Mouse (Mus musculus): Measurements from ENCODE around the gene Rph3al.

The Rph3al gene

DNA sequence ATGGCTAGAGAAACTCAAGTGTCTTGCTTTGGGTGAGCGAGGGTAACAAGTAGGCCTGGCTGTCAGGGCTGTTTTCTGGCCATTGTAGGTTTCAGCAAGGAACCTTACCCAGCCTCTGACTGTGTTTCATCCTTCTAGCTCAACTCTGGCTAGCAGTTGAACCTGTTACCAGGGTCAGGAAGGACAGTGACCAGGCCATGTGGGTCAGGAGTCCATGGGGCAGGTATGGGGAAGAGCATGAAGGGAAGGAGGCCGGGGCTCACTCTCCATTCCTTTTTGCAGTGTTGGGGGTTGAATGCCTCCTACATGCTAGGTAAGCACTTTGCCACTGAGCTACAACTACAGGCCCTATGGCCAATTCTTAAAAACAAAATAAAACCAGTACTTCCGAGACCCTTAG, 107.8 kb downstream of the Rph3al start:
- DNase-seq (ENCODE audit: extremely low spot score, low read depth, low spot score) = no peak

DNA sequence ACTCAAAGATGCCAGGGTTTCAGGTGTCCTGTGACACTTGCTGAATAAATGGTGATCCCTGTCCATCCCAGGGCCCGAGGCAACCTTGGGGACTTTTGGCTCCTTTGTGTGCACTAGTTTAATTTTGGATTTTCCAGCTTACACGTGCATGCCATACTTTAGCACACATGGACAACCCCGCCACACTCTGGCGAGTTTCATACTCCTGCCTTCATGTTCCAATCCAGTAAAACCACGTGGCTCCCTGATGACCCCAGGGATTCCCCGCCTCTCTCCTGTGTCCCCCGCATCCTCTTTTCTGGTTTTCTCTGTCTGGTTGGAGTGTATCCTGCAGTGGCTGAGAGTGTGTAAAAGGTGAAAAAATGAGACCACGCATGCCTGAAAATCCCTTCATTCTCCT, 110.8 kb downstream of the Rph3al start:
- DNase-seq (ENCODE audit: extremely low spot score, low read depth, low spot score) = no peak

DNA sequence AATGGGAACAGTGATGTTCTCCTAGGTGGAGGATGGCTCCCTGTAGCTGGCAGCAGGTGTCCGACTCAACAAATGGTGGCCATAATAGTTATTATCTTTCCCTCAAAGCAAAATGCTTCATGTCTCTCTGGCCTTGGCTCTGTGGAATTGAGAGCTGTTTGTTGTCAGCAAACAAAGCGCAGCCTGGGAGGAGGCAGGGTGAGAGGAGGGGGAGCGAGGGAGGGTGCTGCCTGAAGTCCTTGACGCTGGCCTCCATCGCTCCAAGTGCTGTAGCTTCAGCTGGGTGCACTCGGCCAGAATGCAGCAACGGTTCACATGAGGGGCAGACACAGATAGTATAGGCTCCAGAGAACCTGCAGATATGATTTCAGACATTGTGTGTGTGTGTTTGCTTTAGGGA, 114.7 kb downstream of the Rph3al start:
- no peak for DNase-seq (ENCODE audit: extremely low spot score, low read depth, low spot score)

DNA sequence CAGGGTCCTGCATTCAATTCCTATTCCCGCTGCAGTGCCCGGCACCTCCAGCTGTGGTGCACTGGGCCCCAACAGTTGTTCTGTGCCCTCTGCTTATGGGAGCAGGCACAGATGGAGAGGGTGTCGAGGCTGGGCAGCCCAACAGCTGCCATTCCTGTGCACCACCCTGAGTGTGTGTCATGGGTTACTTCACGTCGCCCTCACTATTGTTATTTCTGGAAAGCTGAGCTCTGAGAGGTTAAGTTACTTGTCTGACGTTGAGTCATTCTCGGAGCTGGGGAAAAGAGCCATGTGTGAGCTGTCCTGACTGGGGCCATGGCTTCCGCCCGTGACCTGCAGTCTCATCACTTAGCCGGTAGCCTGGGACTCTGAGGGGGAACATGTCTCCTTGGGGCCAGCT, 125.1 kb downstream of the Rph3al start:
- no peak for DNase-seq (ENCODE audit: extremely low spot score, low read depth, low spot score)

DNA sequence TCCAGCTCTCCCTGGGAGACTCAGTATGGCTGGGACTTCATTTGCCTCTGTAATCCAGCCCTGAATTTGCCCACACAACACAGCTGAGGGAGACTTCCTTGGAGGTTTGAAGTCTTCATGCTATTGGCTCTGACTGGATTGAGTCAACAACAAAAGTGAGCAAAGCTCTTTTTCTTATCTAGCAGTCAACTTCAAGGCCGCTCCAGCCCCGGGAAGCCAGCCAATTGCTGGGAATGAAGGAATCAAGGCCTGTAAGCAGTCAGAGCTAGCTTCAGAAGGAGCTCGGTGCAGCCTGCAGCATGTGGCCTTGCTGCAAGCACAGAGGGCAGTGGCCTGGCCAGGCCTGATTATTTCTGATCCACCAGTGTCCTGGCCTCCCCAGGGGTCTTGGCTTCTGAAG, 126.3 kb downstream of the Rph3al start:
- DNase-seq (ENCODE audit: extremely low spot score, low read depth, low spot score) = no peak

DNA sequence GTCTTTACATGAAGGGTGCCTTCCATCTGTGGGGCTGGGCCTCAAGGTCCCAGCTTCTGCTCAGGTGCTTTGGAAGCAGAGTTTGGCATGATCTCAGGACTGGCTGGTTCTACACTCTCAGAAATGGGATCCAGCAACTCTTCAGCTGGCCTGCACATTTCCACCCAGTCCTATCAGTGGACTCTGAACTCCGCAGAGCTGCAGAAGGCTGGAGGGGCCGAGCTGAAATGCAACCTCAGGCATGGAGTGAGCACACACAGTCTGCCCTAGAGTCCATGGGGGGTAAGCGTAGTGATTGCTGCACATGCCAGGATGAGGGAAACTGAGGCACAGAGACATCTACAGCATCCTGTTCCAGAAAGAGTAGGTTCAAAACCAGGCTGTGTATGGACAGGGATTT, 127.7 kb downstream of the Rph3al start:
- no peak for DNase-seq (ENCODE audit: extremely low spot score, low read depth, low spot score)

DNA sequence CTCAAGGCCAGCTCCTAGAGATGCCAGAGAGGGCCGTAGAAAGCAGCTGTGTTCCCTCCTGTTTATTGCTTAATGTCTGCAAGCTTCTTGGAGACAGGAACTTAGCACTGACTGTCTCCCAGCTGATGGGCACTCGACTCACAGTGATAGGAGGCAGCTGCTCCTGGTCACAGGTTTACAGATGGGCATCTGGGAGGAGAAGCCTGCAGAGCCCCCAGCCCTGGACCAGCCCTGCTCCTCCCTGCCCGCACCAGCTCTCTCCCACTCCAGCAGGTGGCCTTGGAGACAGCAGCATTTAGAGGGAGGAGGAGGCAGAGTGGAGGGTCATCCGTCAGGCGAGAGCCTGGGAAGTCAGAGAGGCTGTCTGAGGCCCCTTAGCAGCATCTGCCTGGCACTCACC, 130.7 kb downstream of the Rph3al start:
- DNase-seq (ENCODE audit: extremely low spot score, low read depth, low spot score) = no peak

DNA sequence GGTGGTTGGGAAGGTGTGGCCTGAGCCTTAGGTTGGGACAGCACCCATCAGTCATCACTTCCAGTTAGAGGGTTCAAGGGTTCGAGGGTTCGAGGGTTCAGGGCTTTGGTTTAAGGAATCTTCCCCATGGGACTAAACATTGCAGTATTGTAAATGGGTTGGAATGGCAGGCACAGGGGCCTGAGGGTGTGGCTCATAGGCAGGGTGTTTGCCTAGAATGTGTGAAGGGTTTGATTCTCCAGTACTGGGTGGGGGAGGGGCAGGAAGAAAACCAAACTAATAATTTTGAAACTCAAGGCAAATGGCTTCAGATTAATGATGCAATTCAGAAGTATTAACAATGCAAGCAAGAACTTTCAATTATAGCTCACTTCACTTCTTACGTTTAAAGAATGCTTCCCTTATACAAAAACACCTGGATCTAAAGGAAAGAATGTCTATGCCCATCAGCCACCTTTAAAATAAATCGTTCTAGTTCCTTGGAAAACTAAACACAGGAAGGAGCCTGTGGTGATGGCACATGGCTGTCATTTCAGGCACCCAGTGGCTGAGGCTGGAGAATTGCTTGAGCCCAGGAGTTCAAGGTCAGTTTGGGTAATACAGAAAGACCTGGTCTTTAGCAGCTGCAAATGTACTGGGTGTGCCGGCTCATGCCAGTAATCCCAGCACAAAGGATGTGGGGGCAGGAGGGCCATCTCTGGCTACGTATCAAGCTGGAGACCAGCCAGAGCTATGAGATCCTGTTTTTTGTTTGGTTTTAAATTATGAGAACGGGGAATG, 136.3 kb downstream of the Rph3al start:
- DNase-seq (ENCODE audit: extremely low spot score, low read depth, low spot score) = no peak

DNA sequence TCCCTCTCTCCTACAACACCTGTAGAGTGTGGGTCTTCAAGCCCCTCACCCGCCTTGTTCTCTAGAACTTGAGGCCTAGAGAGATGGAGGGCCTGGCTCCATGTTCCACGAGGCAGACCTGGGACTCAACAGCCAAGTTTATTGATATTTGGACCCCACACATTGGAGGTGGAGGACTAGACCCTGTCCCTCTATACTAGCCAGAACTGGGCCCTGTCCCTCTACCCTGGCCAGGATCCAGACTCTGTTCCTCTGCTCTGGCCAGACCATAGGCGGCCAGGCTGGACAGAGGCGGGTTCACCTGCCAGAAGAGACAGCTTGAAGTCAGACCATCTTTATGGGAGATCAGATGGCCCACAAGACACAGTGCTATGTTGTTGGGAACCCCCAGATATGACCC, 136.9 kb downstream of the Rph3al start:
- DNase-seq (ENCODE audit: extremely low spot score, low read depth, low spot score) = no peak

DNA sequence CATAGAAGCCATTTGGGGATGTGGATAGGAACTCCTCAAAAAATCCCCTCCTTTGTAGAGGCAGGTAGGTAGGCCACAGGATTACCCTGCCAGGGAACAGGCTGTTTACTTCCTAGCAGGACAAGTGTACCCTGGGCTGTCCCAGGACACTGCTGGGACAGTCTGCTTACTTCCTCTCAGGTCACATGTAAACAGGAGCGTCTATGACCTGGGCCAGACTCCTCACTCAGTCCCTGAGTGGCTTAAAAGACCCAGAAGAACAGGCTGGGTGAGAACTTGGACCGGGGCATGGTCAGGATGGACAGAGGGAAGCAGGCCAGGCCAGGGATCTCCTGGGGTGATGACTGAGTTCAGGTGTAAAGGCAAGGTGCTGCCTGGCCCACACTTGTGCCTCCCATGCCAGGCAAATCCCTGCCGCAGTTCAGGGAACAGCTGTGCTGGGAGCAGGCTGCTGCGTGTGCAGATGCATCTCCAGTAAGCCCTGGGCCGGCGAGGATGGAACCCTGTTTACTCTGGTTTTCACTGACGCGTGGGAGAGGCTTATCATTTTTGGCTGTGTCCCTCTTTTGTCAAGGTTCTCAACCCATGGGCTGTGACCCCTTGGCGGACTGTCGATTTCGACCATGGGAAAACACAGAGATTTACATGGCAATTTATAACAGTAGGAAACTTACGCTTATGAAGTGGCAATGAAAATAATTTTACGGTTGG, 141.5 kb downstream of the Rph3al start:
- no peak for DNase-seq (ENCODE audit: extremely low spot score, low read depth, low spot score)

DNA sequence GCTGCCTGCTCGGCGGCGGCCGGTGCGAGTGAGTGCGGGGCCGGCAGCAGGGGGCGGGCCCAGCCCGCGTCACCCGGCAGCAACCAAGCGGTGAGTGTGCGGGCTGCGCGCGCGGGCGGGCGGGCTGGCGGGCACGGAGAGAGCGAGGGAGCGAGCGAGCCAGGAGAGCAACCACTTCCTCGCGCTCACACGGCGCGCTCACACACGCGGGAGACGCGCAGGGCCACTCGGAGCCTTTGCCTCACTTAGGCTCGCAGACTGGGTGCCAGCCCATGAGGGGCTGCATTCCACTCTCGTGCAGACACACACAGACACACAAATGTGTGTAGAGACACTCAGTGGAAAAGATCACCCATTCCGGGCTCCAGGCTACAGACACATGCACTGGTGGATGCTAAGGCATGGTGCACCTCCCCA, 142.2 kb downstream of the Rph3al start, which contains the start of gene Doc2b:
TSS of gene Doc2b (minus strand) at position 21 of the 417 bp plus-strand sequence.
- DNase-seq (ENCODE audit: extremely low spot score, low read depth, low spot score) = no peak

DNA sequence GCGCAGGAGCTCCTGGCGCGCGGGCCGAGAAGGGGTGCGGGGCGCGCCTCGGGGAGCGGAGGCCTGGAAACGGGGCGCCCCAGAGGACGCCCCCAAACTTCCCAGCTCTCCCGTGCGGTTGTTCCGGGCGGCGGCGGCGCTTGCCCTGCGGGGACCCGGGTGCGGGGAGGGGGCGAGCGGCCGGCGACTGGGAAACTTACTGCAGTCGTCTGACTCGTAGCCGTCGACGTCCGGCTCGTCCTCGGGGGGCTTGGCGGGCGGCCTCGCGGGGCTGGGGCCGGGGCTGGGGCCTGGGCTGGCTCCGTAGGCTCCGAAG, 142.9 kb downstream of the Rph3al start:
- no peak for DNase-seq (ENCODE audit: extremely low spot score, low read depth, low spot score)

DNA sequence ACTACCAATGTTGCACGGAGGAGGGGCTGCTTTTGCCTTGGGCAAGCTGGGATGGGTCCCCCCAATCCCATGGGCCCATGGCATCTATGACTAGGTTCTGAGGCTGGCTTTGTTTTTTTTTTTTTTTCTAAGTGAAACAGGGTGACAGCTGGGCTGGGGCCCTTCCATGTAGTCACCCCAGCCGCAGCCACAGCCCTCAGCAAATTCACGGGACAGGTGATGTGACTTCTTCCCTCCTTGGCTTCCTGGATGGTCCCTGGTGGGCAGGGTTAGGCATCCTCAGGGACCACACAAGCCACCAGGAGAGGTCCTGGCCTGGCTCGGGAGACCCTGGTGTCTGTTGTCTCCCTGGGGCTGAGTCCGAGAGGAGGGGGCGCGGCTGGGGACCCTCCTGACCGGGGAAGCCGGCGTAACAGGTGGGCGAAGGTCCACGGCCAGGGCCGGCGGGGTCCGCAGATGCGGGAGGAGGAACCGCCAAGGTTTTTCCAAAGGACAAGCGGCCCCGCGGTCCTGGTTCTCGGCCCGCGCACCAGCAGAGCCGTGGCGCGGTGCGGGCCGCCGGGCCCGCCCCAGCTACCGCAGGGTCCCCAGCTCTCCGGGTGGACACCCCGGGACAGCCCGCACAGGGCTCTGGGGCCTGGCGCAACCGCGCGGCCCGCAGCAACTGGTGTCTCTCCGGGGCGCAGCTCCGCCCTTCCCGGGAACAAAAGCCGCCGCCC, 143.5 kb downstream of the Rph3al start:
- no peak for DNase-seq (ENCODE audit: extremely low spot score, low read depth, low spot score)

DNA sequence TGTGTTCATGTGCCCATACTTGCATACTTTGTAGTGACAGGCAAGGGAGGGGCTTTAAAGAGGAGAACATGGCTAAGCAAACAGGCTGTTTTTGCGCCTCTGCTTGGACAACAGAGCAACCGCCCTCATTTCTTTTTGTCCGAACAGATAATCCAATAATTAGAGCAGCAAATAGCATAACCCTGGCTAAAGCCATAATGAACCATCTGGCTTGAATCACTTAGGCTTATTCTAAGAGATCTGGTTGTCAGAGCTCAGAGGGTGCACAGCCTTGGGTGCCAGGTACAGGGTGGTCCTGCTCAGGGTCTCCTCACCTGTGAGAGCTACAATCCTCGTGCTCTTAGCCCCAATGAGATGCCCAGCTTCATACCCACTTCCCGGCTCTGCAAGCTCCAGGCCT, 144.9 kb downstream of the Rph3al start:
- DNase-seq (ENCODE audit: extremely low spot score, low read depth, low spot score) = no peak

DNA sequence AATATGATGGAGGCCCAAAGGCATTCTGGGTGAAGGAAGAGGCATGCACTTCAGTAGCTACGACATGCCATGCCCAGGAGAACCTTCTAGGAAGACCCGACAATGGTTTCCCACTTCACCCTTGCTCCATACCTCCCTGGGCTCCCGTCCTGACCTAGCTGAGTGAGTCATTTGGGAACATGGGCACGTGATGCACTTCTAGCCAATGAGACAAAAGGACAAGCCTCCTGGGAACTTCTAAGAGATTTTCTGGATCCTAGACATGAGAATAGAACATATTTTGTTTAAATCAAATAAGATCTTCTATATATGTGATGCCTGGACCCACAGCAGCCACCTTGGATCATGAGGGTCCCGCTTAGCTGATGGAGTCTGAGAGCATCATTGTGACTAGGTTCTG, 145.7 kb downstream of the Rph3al start:
- DNase-seq (ENCODE audit: extremely low spot score, low read depth, low spot score) = no peak

DNA sequence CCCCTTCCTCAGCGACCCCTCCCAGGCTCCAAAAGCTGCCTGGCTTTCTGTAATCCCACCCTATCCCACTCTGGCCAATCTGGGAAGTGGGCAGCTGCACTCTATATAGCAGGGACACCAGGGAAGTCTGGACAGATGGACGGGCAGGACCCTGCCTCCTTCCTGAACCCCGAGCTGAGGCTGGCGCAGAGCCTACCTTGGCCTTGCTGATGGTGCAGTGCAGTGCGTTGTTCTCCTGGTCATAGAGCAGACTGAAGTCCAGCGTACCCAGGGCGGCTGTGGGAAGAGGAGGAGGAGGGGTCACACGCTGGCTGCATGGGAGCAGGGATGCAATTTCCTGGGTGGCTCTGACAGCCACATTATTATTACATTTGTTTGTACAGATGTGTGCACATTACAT, 152.3 kb downstream of the Rph3al start:
- DNase-seq (ENCODE audit: extremely low spot score, low read depth, low spot score) = no peak

DNA sequence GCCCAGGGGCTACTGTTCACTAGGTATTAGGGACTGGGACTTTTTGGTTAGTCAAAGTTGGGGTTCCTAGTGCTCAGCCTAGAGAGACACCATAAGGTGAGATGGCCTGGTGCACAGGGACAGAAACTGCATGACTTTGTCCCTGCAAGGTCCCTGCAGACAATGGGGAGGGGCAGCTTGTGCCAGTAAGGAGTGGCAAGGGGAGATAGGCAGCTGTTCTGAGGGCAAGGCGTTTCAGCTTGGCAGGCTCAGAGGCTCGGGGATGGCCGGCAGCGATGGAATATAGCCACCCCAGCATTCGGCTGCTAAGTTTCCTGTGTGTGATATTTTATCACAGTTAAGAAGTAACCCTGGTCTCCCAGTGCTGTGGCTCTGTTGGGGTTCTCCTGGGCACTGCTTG, 154.4 kb downstream of the Rph3al start:
- DNase-seq (ENCODE audit: extremely low spot score, low read depth, low spot score) = no peak

DNA sequence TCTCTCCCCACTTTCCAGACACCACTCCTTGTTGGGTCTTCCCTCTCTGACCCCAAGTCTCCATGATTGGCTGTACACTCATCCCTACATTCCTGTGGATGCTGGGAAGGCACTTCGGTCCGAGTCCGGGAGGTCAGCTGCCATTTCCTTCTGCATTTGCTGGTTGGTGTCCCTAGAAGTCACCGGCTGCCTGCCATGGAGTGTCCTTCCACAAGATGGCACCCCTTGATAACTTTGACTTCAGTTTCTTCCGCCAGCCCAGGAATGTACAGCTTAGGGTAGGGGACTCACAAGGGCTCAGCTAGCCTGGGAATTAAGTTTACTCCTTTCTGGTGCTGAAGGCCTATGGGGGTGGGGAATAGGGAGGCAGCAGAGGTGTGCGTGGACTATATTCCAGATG, 156.3 kb downstream of the Rph3al start:
- no peak for DNase-seq (ENCODE audit: extremely low spot score, low read depth, low spot score)
